Mouse (Mus musculus) liver, adult 2 months (tissue): ENCODE data around the gene Sema4b. TPM values are rescaled to one million over a fixed set of nuclear protein-coding genes. Genes with fewer than 3 reads are reported as not detected.

Source experiments
- DNase-seq: peaks from one replicate; pipeline ENCODE4 v3.0.0-alpha.2; 2011; ENCODE audit warnings: low read depth, low spot score; ENCODE audit errors: extremely low read depth
- H3K27ac ChIP-seq: fragments of 200-500 bp; replicated peaks from 2 replicates; pipeline ENCODE4 v1.5.1; 2012; ENCODE audit warnings: low read depth, mild to moderate bottlenecking, control low read depth, inconsistent platforms, low read length; ENCODE audit not compliant: insufficient read depth
- H3K27me3 ChIP-seq: fragments of 200-500 bp; 2 replicates; pipeline ENCODE4 v1.6.1; 2012; ENCODE audit warnings: mild to moderate bottlenecking, moderate library complexity, low read length, inconsistent platforms; ENCODE audit not compliant: control insufficient read depth, insufficient read depth
- H3K36me3 ChIP-seq: fragments of 200-500 bp; 2 replicates; pipeline ENCODE4 v1.6.1; 2012; ENCODE audit warnings: low read length, inconsistent platforms; ENCODE audit not compliant: control insufficient read depth, insufficient read depth
- H3K4me1 ChIP-seq: fragments of 200-500 bp; 2 replicates; pipeline ENCODE4 v1.6.1; 2011; ENCODE audit warnings: low read length; ENCODE audit not compliant: control insufficient read depth, insufficient read depth
- H3K4me3 ChIP-seq: fragments of 200-500 bp; 2 replicates; pipeline ENCODE4 v1.5.1; 2011; ENCODE audit warnings: low read depth, mild to moderate bottlenecking, control low read depth, low read length, moderate library complexity; ENCODE audit not compliant: insufficient read depth
- H3K79me2 ChIP-seq: fragments of 200-500 bp; 2 replicates; pipeline ENCODE4 v1.6.1; 2012; ENCODE audit warnings: inconsistent platforms, mild to moderate bottlenecking, low read length, moderate library complexity; ENCODE audit not compliant: control insufficient read depth, insufficient read depth
- H3K9ac ChIP-seq: fragments of 200-500 bp; 2 replicates; pipeline ENCODE4 v1.6.1; 2012; ENCODE audit warnings: low read depth, mild to moderate bottlenecking, control low read depth, inconsistent platforms, low read length
- CTCF ChIP-seq: fragments of 200-500 bp; IDR thresholded peaks from 2 replicates; pipeline ENCODE4 v1.5.1; 2011; ENCODE audit warnings: low read depth, low read length, control low read depth
- POLR2A ChIP-seq: fragments of 200-500 bp; IDR thresholded peaks from 2 replicates; pipeline ENCODE4 v1.6.1; 2011; ENCODE audit warnings: low read length, control low read depth; ENCODE audit not compliant: insufficient read depth; ENCODE audit errors: extremely low read depth
- WGBS: fragments of 180-500 bp; shearing (Covaris S2); methylation state at CpG from one replicate; pipeline ENCODE4 v1.1.7; 2018; 5-methylcytosine and 5-hydroxymethylcytosine counted together
- polyA plus RNA-seq: library from polyadenylated mRNA; depleted of rRNA; stranded (reverse); fragments of >200 nt; gene quantifications from 2 replicates; pipeline ENCODE4 v1.2.3, GENCODE M21; 2012
- total RNA-seq: library from RNA; depleted of rRNA; stranded (reverse); fragments of >200 nt; gene quantifications from 2 replicates; pipeline ENCODE4 v1.2.3, GENCODE M21; 2014

Gene Sema4b
- total and polyA plus RNA-seq, 2 experiments = 3.7 to 4.4 TPM

DNA sequence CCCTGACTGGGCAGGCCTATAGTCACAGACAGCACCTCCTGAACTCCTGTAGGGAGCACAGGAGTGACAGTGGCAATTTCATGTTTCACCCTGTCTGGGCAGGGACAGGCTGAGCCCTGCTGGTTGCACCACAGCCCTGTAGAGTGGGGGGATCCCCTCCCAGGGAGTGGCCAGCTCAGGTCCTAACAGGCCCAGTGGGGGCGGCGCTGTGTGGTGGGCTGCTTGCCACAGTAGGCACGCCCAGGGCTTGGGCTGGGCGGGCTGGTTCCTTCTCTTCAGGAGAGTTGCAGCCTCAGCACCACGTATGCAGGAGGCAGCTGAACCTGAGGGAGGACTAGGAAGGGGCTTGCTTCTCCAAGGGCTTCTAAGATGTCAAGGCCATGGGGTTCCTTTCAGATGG is 4.8 kb downstream of the Sema4b start:
- Histone ChIP-seq H3K27me3 (no peaks in the 10 kb centered on the region), H3K4me1 (peaks cover 21% of the 10 kb centered on the region), H3K9ac (no peak overlapping the region), H3K27ac (no peak overlapping the region), H3K36me3 (no peaks in the 10 kb centered on the region), H3K4me3 (no peak overlapping the region), H3K79me2 (peaks cover 6% of the 10 kb centered on the region; the same call in 1 of the 2 replicates)
- no peak for DNase-seq
- no peak for TF ChIP-seq POLR2A
- 72% methylated on average over 5 of the region's 5 CpGs for WGBS

DNA sequence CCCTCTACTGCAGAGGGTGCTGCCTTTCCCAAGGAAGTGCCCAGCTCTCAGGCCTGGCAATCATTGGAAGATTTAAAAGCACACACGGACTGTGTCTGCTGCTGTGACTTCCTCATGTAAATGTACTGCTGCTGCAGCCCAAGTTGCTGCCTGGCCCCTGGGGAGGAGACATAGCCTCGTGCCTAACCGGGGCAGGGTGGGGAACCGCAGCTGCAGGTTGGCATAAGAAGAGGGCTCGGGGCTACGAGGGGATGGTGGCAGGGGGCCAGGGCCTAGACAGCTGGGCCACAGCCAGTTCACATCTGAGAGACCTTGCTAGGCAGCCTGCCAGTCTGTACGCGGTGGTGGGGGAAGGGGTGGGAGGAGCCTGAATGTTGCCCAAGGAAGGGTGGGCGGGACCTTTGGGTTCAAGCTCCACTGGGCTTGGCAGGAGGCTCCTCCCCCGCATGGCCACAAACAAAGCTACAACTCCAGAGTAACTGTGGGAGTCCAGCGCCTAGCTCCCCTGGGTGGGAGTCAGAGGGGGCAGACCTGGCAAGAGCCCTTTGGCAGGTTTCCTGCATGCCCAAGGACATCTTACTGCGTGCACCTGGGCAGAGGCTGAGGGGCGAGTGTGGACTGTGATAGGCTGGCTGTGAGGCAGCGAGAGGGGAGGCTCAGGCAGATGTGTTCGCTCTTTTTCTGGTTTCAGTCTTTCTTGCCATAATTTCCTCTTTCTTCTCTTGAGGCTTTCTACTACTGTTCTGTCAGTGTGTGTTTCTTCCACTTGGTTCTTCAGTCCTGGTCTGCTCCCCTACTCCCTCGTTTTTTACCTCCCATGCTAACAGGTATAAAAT is 5.8 kb downstream of the Sema4b start:
- peak overlapping the region; percentile 55 for H3K27ac ChIP-seq
- no peaks in the 10 kb centered on the region for H3K27me3 ChIP-seq
- H3K79me2 ChIP-seq = peaks cover 6% of the 10 kb centered on the region; the same call in 1 of the 2 replicates
- H3K4me1 ChIP-seq = peaks cover 20% of the 10 kb centered on the region
- peak overlapping the region; percentile 58 for H3K4me3 ChIP-seq
- H3K36me3 ChIP-seq = no peaks in the 10 kb centered on the region
- TF ChIP-seq POLR2A (0 out of 2 replicates have a peak, but pooled peaks have one; percentile 24), CTCF (no peak)
- H3K9ac ChIP-seq = peak overlapping the region; percentile 61
- peak; percentile 83 for DNase-seq
- 6% methylated on average over 16 of the region's 16 CpGs for WGBS

DNA sequence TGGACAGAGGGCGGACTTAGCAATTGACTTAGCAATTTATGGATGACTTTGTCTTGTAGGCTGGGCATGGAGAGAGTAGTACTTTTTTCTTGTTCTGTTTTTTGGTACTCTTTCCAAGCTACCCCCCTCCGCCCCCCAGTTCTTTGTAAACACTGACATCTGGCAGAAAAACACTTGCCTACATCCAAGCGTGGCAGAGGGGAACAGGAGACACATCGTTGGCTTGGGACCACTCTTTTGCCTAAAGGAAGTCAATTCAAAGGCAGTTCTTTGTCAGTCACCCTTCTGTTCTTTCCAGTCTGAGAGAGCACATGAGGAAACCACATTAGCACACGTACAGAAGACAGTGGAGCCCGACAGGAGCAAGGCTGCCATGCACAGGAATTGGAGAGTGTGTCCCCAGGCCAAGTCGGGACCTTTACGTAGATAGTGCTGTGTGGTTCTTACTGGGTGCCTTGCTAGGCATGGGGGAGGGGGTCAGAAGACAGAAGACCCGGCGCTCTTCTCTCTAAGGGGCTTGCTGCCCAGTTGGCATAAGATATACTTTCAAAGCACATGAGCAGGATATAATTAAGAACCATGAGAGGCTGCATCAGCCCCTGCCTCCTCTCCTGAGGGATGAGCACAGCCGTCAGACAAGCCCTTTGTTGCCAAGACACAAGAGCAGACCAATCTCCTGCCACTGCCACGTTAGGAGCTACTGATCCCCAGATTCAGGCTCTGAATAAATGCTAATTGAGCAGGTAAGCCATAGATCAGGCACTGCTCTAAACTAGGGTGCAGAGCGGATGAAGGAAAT is 7.5 kb downstream of the Sema4b start:
- 65% methylated on average over 13 of the region's 13 CpGs for WGBS
- Histone ChIP-seq H3K27me3 (no peaks in the 10 kb centered on the region), H3K27ac (no peak overlapping the region), H3K4me3 (no peak overlapping the region), H3K36me3 (no peaks in the 10 kb centered on the region), H3K9ac (no peak overlapping the region), H3K4me1 (peaks cover 21% of the 10 kb centered on the region), H3K79me2 (peaks cover 6% of the 10 kb centered on the region; the same call in 1 of the 2 replicates)
- no peak for DNase-seq
- TF ChIP-seq POLR2A (no peak), CTCF (no peak)

DNA sequence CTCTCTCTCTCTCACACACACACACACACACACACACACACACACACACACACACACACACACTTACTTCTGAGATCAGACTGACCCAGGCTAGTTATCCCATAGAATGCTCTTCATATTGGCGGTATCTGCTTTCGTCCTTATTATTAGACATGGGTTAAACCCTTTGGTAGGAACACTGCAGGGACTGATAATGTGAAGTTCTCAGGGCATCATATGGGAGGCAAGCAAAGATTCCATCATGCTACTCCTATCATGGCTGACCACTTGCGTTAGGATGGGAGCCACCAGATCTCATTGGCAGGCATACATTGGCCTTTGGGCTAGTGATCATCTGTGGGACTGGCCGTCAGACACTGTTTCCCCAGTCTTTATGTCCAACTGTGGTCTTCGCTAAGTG is 8.5 kb downstream of the Sema4b start:
- 95% methylated on average over 5 of the region's 5 CpGs for WGBS

DNA sequence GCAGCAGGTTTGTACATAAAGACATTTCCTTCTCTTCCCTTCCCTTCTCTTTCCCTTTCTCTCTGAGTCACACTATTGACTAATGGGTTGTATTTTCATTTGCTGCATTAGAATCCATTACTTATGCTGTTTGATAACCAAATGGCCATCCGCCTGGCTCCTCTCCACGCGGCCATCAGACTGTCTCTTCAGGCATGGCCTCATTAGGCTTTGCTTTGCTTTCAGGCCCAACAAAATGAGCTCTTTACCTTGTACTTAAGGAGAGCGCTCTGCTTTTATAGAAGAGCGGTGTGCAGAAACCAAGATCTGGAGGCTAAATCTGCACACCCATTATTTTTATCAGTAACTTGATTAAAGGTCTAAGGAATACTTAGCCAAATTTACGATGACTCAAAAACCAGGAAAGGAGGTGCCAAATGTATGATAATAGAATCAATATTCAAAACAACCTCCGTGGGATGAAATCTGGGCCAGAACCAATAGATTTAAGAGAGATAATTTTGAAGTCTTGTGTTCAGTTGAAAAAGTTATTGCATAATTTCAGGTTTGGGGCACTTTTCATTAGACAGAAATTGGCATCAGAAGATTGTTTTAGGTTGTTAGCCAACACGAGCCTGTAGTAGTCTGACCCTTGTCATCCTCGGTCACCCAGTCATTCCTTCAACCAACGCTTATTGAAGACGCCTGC is 9.1 kb downstream of the Sema4b start:
- WGBS = 32% methylated on average over 10 of the region's 11 CpGs
- DNase-seq = peak; percentile 98
- H3K27ac ChIP-seq = no peak overlapping the region
- peaks cover 12% of the 10 kb centered on the region for H3K79me2 ChIP-seq
- H3K36me3 ChIP-seq = no peaks in the 10 kb centered on the region
- H3K4me3 ChIP-seq = no peak overlapping the region
- no peak for TF ChIP-seq POLR2A
- TF ChIP-seq CTCF = no peak
- H3K9ac ChIP-seq = no peak overlapping the region
- no peaks in the 10 kb centered on the region for H3K27me3 ChIP-seq
- peaks cover 21% of the 10 kb centered on the region for H3K4me1 ChIP-seq

More for the DNA sequence above, 8.5 kb downstream of the Sema4b start:
- H3K79me2 ChIP-seq = peaks cover 9% of the 10 kb centered on the region
- no peak overlapping the region for H3K4me3 ChIP-seq
- no peaks in the 10 kb centered on the region for H3K27me3 ChIP-seq
- peaks cover 21% of the 10 kb centered on the region for H3K4me1 ChIP-seq
- no peaks in the 10 kb centered on the region for H3K36me3 ChIP-seq
- H3K9ac ChIP-seq = no peak overlapping the region
- no peak overlapping the region for H3K27ac ChIP-seq
- no peak for DNase-seq
- TF ChIP-seq CTCF (no peak), POLR2A (no peak)
